In genomic region chr2:112449597-112450296, GRCm38 (mm10) we compare ENCODE assay signal across 8 mouse cellular contexts. TPM values are rescaled to one million over a fixed set of nuclear protein-coding genes. Genes with fewer than 3 reads are reported as not detected.
DNase-seq lines count a peak whose midpoint lies in the region; ATAC-seq and TF ChIP-seq lines count a peak whose summit lies in the region.
"Had no signal": no experiment of that assay in that cellular context is flagged by ENCODE, and none has a peak within 500 bp of the region (broad histone marks: within the 10 kb centered on the region; RNA-seq: fewer than 3 reads in every experiment).

No protein-coding gene starts in this region.

- DNase-seq in hindbrain, postnatal 0 days (ENCODE audit: low spot score), result peak; percentile 11
- DNase-seq in CD4-positive helper T cell, adult 2 months (ENCODE audit: low read depth, low spot score), result peak; percentile 34
- DNase-seq in MEL (ENCODE audit: low read depth, low spot score), result peak; percentile 77
- DNase-seq in thymus, postnatal 0 days (ENCODE audit: low spot score), result peak; percentile 33
- DNase-seq in urinary bladder, postnatal 36 days (ENCODE audit: low spot score in 2 of 2), result no peak

- peak; percentile 61 for TF ChIP-seq CTCF in hindbrain, postnatal 0 days (IDR thresholded peaks at IDR 0.05; ENCODE audit: low read depth)
- TF ChIP-seq CTCF in MEL (IDR thresholded peaks at IDR 0.05 in 2 of 3, conservative IDR thresholded peaks at IDR 0.05 in 1 of 3; ENCODE audit: control insufficient read depth in 1 of 3, insufficient read depth in 1 of 3, low read depth in 2 of 3, low read length in 3 of 3, poor library complexity in 1 of 3, severe bottlenecking in 1 of 3), result peak; percentile 62 to 86 (median 66)

- no peaks in the 10 kb centered on the region; the same call in 1 of the 2 replicates for H3K79me2 ChIP-seq in MEL (ENCODE audit: control insufficient read depth, insufficient read depth, low read length, poor library complexity)

- H3K9me3 ChIP-seq in hindbrain, postnatal 0 days (ENCODE audit: low read length), result no peaks in the 10 kb centered on the region
- H3K9me3 ChIP-seq in hindbrain, embryonic 12.5 days (replicated peaks), result no peaks in the 10 kb centered on the region
- H3K9me3 ChIP-seq in MEL (replicated peaks; ENCODE audit: insufficient read depth, low read length), result no peaks in the 10 kb centered on the region
- H3K9me3 ChIP-seq: limb, embryonic 12.5 days had no signal

- no peak for TF ChIP-seq EP300 in MEL (IDR thresholded peaks at IDR 0.05; ENCODE audit: low read depth in 1 of 2, low read length in 2 of 2)

- 31% methylated on average over 4 of the region's 4 CpGs for WGBS in hindbrain, postnatal 0 days
- 37% methylated on average over 4 of the region's 4 CpGs for WGBS in hindbrain, embryonic 12.5 days

- H3K4me2 ChIP-seq in hindbrain, postnatal 0 days (ENCODE audit: low read depth, low read length), result no peak overlapping the region
- no peak overlapping the region for H3K4me2 ChIP-seq in hindbrain, embryonic 12.5 days (replicated peaks)
- H3K4me2 ChIP-seq: limb, embryonic 12.5 days had no signal

- H3K27ac ChIP-seq in hindbrain, postnatal 0 days, result no peak overlapping the region
- no peak overlapping the region for H3K27ac ChIP-seq in hindbrain, embryonic 12.5 days
- no peak overlapping the region for H3K27ac ChIP-seq in MEL (ENCODE audit: control insufficient read depth, low read depth, low read length)
- H3K27ac ChIP-seq: limb, embryonic 12.5 days had no signal

- no peak overlapping the region for H3K9ac ChIP-seq in hindbrain, postnatal 0 days (replicated peaks; ENCODE audit: low read length)
- no peak overlapping the region for H3K9ac ChIP-seq in hindbrain, embryonic 12.5 days
- peak overlapping the region; percentile 30 for H3K9ac ChIP-seq in MEL (ENCODE audit: control insufficient read depth, low read depth, low read length, poor library complexity, severe bottlenecking)
- H3K9ac ChIP-seq: limb, embryonic 12.5 days had no signal

- no peaks in the 10 kb centered on the region for H3K4me1 ChIP-seq in hindbrain, postnatal 0 days (ENCODE audit: insufficient read depth, low read length)
- 0 out of 2 replicates have a peak, but pooled peaks cover 3% of the 10 kb centered on the region for H3K4me1 ChIP-seq in hindbrain, embryonic 12.5 days
- peaks cover 20 to 28% of the 10 kb centered on the region in 2 experiments for H3K4me1 ChIP-seq in MEL (ENCODE audit: control insufficient read depth in 1 of 2, insufficient read depth in 2 of 2, low read length in 2 of 2)

- peak; percentile 72 for TF ChIP-seq RAD21 in MEL (IDR thresholded peaks at IDR 0.05; ENCODE audit: low read depth, low read length)

- no peaks in the 10 kb centered on the region for H3K36me3 ChIP-seq in hindbrain, postnatal 0 days (ENCODE audit: insufficient read depth, low read length)
- no peaks in the 10 kb centered on the region for H3K36me3 ChIP-seq in hindbrain, embryonic 12.5 days
- H3K36me3 ChIP-seq in MEL (ENCODE audit: control insufficient read depth in 1 of 2, insufficient read depth in 2 of 2, low read length in 2 of 2), result peaks cover 0 to 31% of the 10 kb centered on the region in 2 experiments; a peak in 2 of 4 replicates
- H3K36me3 ChIP-seq: limb, embryonic 12.5 days had no signal

- H3K27me3 ChIP-seq in hindbrain, postnatal 0 days (ENCODE audit: insufficient read depth, low read length), result no peaks in the 10 kb centered on the region
- H3K27me3 ChIP-seq in hindbrain, embryonic 12.5 days, result no peaks in the 10 kb centered on the region
- no peaks in the 10 kb centered on the region for H3K27me3 ChIP-seq in MEL (ENCODE audit: control insufficient read depth in 1 of 2, insufficient read depth in 2 of 2, low read length in 2 of 2)
- H3K27me3 ChIP-seq: limb, embryonic 12.5 days had no signal

- no peak for ATAC-seq in hindbrain, postnatal 0 days
- ATAC-seq in hindbrain, embryonic 12.5 days (ENCODE audit: low FRiP score), result no peak
- ATAC-seq in granulocyte monocyte progenitor cell, adult 5-6 weeks (replicated peaks; ENCODE audit: poor library complexity, severe bottlenecking), result peak; percentile 44

- no peak for TF ChIP-seq POLR2A in MEL (IDR thresholded peaks at IDR 0.05; ENCODE audit: control insufficient read depth in 1 of 2, insufficient read depth in 1 of 2, low read depth in 1 of 2, low read length in 2 of 2, poor library complexity in 1 of 2)

- H3K4me3 ChIP-seq in hindbrain, postnatal 0 days (ENCODE audit: low read length), result no peak overlapping the region
- H3K4me3 ChIP-seq in hindbrain, embryonic 12.5 days, result no peak overlapping the region
- H3K4me3 ChIP-seq in MEL (ENCODE audit: control insufficient read depth in 1 of 2, insufficient read depth in 1 of 2, low read depth in 2 of 2, low read length in 2 of 2), result peak overlapping the region; percentile 8 to 17; a peak in 1 of 4 replicates
- H3K4me3 ChIP-seq: limb, embryonic 12.5 days had no signal

TF ChIP-seq in MEL, 35 proteins besides CTCF, POLR2A, EP300 and RAD21 (continues in another document):
- no peak for TF ChIP-seq MEF2A (IDR thresholded peaks at IDR 0.05; ENCODE audit: extremely low read depth, insufficient replicate concordance, low read depth, low read length, poor library complexity, severe bottlenecking)
- TF ChIP-seq SMC3 (IDR thresholded peaks at IDR 0.05; ENCODE audit: low read depth, low read length), result peak; percentile 91
- no peak for TF ChIP-seq CHD1 (IDR thresholded peaks at IDR 0.05; ENCODE audit: low read depth, low read length)
- TF ChIP-seq MYB (IDR thresholded peaks at IDR 0.05; ENCODE audit: low read depth, low read length), result no peak
- TF ChIP-seq TBP (IDR thresholded peaks at IDR 0.05; ENCODE audit: low read depth, low read length), result no peak
- TF ChIP-seq POLR2AphosphoS5 (IDR thresholded peaks at IDR 0.05; ENCODE audit: borderline replicate concordance, low read depth, low read length), result no peak
- no peak for TF ChIP-seq BHLHE40 (IDR thresholded peaks at IDR 0.05; ENCODE audit: borderline replicate concordance, low read depth, low read length)
- no peak for TF ChIP-seq HCFC1 (IDR thresholded peaks at IDR 0.05; ENCODE audit: low read depth, low read length)
- no peak for TF ChIP-seq NRF1 (IDR thresholded peaks at IDR 0.05; ENCODE audit: insufficient read depth, low read depth, low read length, poor library complexity, severe bottlenecking)
- TF ChIP-seq UBTF (IDR thresholded peaks at IDR 0.05; ENCODE audit: borderline replicate concordance, insufficient read depth, low read depth, low read length), result no peak
- TF ChIP-seq MXI1 (IDR thresholded peaks at IDR 0.05; ENCODE audit: low read depth, low read length), result no peak; the same call in 1 of the 2 replicates
- TF ChIP-seq ZNF384 (IDR thresholded peaks at IDR 0.05; ENCODE audit: low read depth, low read length), result peak; percentile 66; the same call in 1 of the 2 replicates
- no peak for TF ChIP-seq USF2 (IDR thresholded peaks at IDR 0.05; ENCODE audit: borderline replicate concordance in 1 of 2, insufficient read depth in 1 of 2, low read depth in 1 of 2, low read length in 2 of 2)
- no peak for TF ChIP-seq TAL1 (IDR thresholded peaks at IDR 0.05; ENCODE audit: low read length)
- TF ChIP-seq MAZ (IDR thresholded peaks at IDR 0.05; ENCODE audit: low read depth, low read length), result peak; percentile 91; the same call in 1 of the 2 replicates
- TF ChIP-seq MYC (IDR thresholded peaks at IDR 0.05; ENCODE audit: low read depth, low read length), result no peak
- no peak for TF ChIP-seq KAT2A (conservative IDR thresholded peaks at IDR 0.05; ENCODE audit: low read depth, low read length)
- TF ChIP-seq JUND (IDR thresholded peaks at IDR 0.05; ENCODE audit: low read depth, low read length), result no peak
- no peak for TF ChIP-seq ZKSCAN1 (IDR thresholded peaks at IDR 0.05; ENCODE audit: low read depth, low read length)
- TF ChIP-seq E2F4 (IDR thresholded peaks at IDR 0.05; ENCODE audit: borderline replicate concordance, low read depth, low read length), result no peak

RNA-seq across cellular contexts. Expression of gene Emc7, which starts 5.0 kb away (rescaled TPM):
- 15.3 and 15.9 TPM in 2 replicates for total RNA-seq in hindbrain, postnatal 0 days (2014; rRNA removed)
- polyA plus RNA-seq in hindbrain, postnatal 0 days (2015; fragmentation: Nextera tagmentation; extraction: Ambion mirVana), result 36.3 and 37.8 TPM in 2 replicates
- 13.4 and 13.8 TPM in 2 replicates for polyA plus RNA-seq in hindbrain, embryonic 12.5 days (2016; fragmentation: Nextera tagmentation; extraction: Ambion mirVana)
- 23.1 and 25.7 TPM in 2 replicates for total RNA-seq in MEL (2012; rRNA removed)
- polyA plus RNA-seq in MEL (2012; ENCODE audit: insufficient read depth in 1 of 2, insufficient read length in 2 of 2, low read depth in 1 of 2, low replicate concordance in 2 of 2, missing spikeins in 1 of 2), result 10 to 100 TPM in 1 of 2 experiments, not detected in 1; 17.7 TPM
- 15.4 and 16.6 TPM in 2 replicates for total RNA-seq in granulocyte monocyte progenitor cell, adult 5-6 weeks (2014; fragmentation: Nextera tagmentation)
- total RNA-seq in granulocyte monocyte progenitor cell, adult 5-6 weeks (2017), result 7.8 and 10.7 TPM in 2 replicates
- 25.0 and 25.2 TPM in 2 replicates for polyA plus RNA-seq in thymus, postnatal 0 days (2015; fragmentation: Nextera tagmentation; extraction: Ambion mirVana)

RNA-seq across cellular contexts. Expression of gene Chrm5, which starts 30.8 kb away (rescaled TPM):
- total RNA-seq in hindbrain, postnatal 0 days (2014; rRNA removed), result 2.8 and 3.5 TPM in 2 replicates
- polyA plus RNA-seq in hindbrain, postnatal 0 days (2015; fragmentation: Nextera tagmentation; extraction: Ambion mirVana), result 1.3 and 1.5 TPM in 2 replicates
- 0.13 and 0.23 TPM in 2 replicates for polyA plus RNA-seq in hindbrain, embryonic 12.5 days (2016; fragmentation: Nextera tagmentation; extraction: Ambion mirVana)
- total RNA-seq in MEL (2012; rRNA removed), result not detected in 2 replicates
- polyA plus RNA-seq in MEL (2012; ENCODE audit: insufficient read depth in 1 of 2, insufficient read length in 2 of 2, low read depth in 1 of 2, low replicate concordance in 2 of 2, missing spikeins in 1 of 2), result not detected
- total RNA-seq in granulocyte monocyte progenitor cell, adult 5-6 weeks (2014; fragmentation: Nextera tagmentation), result not detected in 2 replicates
- not detected in 2 replicates for total RNA-seq in granulocyte monocyte progenitor cell, adult 5-6 weeks (2017)
- not detected in 2 replicates for polyA plus RNA-seq in thymus, postnatal 0 days (2015; fragmentation: Nextera tagmentation; extraction: Ambion mirVana)
- polyA plus RNA-seq: limb, embryonic 12.5 days had no signal

RNA-seq across cellular contexts. Expression of gene Aven, which starts 43.0 kb away (rescaled TPM):
- total RNA-seq in hindbrain, postnatal 0 days (2014; rRNA removed), result 6.8 and 10.9 TPM in 2 replicates
- polyA plus RNA-seq in hindbrain, postnatal 0 days (2015; fragmentation: Nextera tagmentation; extraction: Ambion mirVana), result 3.0 and 3.3 TPM in 2 replicates
- 6.5 and 7.9 TPM in 2 replicates for polyA plus RNA-seq in hindbrain, embryonic 12.5 days (2016; fragmentation: Nextera tagmentation; extraction: Ambion mirVana)
- 29.2 and 33.4 TPM in 2 replicates for total RNA-seq in MEL (2012; rRNA removed)
- polyA plus RNA-seq in MEL (2012; ENCODE audit: insufficient read depth in 1 of 2, insufficient read length in 2 of 2, low read depth in 1 of 2, low replicate concordance in 2 of 2, missing spikeins in 1 of 2), result 10 to 100 TPM; 50.3 to 72.8 TPM
- 8.5 and 25.0 TPM in 2 replicates for total RNA-seq in granulocyte monocyte progenitor cell, adult 5-6 weeks (2014; fragmentation: Nextera tagmentation)
- total RNA-seq in granulocyte monocyte progenitor cell, adult 5-6 weeks (2017), result 23.5 and 26.0 TPM in 2 replicates
- polyA plus RNA-seq in thymus, postnatal 0 days (2015; fragmentation: Nextera tagmentation; extraction: Ambion mirVana), result 5.2 and 6.0 TPM in 2 replicates

Comparison
In these comparisons a context has a peak if more than half of its experiments do, and no peak if none do; other contexts are left out.
1. DNase-seq: peak in hindbrain, postnatal 0 days (single experiment), CD4-positive helper T cell, adult 2 months (single experiment), MEL (single experiment) and thymus, postnatal 0 days (single experiment); none in urinary bladder, postnatal 36 days (0 of 2).
2. H3K4me3 ChIP-seq: peak in MEL (2 of 2); none in hindbrain, postnatal 0 days (single experiment) and hindbrain, embryonic 12.5 days (single experiment).